Mouse (Mus musculus): ENCODE measurements around the gene Cops7a.

Cops7a gene

GRCm38 (mm10) chr6:124917518-124918330 is 47.6 kb downstream of the Cops7a start:
- DNase-seq = peak; percentile 94 to 97

GRCm38 (mm10) chr6:124916695-124917517 is 48.4 kb downstream of the Cops7a start:
- DNase-seq = peak; percentile 97 to 99

GRCm38 (mm10) chr6:124915942-124916694 is 49.2 kb downstream of the Cops7a start:
- DNase-seq = peak; percentile 53 to 57

DNA sequence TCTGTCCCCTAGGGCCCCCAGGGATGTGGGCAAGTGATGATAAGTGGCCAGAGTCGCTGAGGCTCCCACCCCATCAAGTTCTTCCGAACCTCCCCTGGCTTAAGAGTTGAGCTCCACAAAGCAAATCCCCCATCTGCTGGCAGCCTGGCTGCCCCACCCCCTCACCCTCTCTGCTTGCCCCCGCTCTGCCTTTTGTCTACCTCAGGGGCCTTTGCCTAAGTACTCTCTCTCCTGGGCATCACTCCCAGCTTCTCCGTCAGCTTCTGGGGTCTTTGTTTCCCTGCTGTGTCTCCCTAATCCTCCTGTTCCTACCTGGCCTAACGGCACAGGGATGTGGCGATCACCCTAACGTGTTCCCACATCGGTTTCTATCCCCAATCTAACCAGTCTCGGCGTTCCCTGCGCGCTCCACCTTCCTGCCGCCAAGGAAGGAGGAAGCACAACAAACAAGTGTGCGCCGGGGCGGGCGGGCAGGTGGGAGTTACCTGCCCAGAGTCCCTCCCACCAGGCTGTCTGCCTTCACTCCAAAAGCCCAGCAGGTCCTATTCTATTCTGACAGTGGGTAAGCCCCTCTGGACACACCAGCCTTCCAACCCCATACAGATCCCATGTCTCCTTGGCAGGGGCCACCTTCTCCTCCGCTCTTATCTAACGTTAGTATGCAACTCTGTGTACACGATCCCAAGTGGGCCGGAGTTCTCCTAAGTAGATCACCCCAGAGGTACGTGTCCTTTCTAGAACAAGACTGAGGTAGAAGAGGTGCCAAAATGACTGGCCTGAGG is 50.0 kb downstream of the Cops7a start:
- DNase-seq = peak; percentile 57 to 63

- DNase-seq = no peak
These were observed 50.8 kb downstream of the Cops7a start for GRCm38 (mm10) chr6:124914511-124914910.

DNA sequence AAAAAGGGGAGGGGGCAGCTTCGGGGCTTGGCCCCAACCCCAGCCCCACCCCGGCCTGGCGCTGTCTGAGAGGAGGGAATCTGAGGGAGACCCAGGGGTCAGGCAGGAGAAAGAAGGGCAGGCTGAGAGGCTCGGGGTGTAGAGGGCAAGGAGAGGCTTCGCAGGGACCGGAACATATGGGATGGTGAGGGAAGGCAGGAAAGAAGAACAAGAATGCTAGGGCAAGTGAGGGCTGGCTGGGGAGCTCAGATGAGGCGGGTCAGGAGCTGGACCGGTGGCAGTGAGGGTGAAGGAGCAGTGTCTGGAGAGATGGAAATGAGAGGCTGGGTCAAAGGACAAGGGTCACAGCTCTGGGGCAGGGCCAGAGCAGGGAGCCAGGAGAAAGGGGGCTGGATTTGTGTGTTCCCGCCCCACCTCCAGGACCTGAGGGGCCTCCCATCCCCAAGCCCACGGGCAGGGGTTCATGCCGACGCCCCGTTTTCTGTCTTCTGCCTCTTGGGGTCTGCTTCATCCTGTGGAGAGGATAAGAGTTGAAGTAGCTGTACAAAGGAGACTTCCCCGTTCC is 51.5 kb downstream of the Cops7a start:
- DNase-seq = no peak

DNA sequence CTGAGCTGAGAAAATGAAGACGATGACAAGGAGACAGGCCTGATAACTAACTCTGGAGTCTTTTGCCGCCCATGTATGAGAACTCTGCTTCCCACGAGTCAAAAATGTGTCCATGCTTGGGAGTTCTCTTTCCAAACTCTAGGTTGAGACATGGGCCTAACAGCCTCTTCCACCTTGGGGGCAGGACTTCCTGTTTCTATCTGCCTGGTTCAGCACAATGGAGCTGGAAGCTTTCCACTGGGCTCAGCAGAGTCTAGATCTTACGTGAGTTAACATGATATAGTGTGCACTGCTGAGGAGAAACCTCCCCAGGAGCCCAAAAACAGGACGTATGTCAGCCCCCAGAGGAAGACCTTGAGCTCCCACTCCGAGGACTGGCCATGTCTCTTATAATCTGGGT is 52.1 kb downstream of the Cops7a start:
- peak in 1 of 2 experiments; percentile 19 for DNase-seq

DNA sequence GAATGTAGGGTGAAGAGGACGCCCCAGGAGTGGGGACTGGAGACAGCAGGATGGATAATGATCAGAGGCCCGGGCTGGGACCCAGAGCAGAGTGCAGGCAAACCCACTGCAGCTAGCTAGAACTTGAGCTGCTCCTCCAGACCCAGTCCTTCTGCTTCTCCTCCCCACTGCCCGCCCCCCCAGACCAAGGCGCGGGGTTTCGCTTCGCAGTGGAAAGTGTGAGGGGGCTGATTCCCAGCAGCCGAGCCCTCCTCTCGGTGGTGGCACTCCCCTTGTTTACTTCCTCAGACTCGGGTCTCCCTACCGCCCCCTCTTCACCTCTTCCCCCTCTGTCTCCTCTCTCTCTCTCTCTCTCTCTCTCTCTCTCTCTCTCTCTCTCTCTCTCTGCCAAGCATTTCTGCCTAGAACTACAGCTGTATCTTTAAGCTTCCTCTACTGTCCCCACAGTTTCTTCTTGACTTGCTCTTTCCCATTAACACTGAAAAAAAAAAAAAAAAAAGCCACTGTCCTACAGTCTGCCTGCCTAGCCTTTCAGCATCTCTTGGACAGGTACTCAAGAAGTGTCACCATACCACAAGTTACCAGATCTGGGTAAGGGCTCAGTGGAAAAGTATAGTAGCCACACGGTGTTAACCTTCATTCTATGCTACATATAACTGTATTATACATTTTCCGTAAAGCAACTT is 53.7 kb downstream of the Cops7a start, which contains the start of gene Lag3:
Lag3 (minus strand) TSS at position 173 of the 686 bp plus-strand sequence.
- peak in 1 of 2 experiments; percentile 7 for DNase-seq

DNA sequence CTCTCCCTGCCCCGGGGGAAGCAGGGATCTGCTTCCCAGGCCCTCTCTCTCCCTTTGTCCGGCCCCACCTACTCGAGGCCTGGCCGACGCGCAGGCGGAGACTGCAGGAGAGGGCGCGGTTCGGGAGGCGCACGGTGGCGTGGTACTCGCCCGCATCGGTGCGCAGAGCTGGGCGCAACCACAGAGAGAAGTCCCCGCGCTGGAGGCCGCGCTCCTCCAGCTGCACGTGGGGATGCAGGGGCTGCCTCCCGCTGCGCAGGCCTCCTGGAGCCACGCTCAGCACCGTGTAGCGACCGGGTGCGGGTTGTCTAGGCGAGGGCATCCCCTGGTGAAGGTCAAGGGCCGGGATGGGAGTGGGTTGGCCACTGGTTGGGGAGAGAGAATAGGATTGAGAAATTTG is 55.3 kb downstream of the Cops7a start:
- peak; percentile 44 to 57 for DNase-seq

All from cerebellum, postnatal 25 days (tissue).